Mouse (Mus musculus) hindbrain, embryonic 16.5 days (tissue): ENCODE data around the gene Limk1. TPM values are rescaled to one million over a fixed set of nuclear protein-coding genes. Genes with fewer than 3 reads are reported as not detected.

ENCODE experiments used
- ATAC-seq: fragments of 200-750 bp; cut with Nextera tagmentation; 2 replicates; pipeline ENCODE4 v1.8.0; 2017; ENCODE audit warnings: moderate TSS enrichment, moderate library complexity
- H3K27ac ChIP-seq: fragments of 300-500 bp; sonication (generic); 2 replicates; pipeline ENCODE4 v1.5.1; 2014; ENCODE audit warnings: low read depth, mild to moderate bottlenecking, control low read depth, low read length, moderate library complexity
- H3K27me3 ChIP-seq: fragments of 300-500 bp; sonication (generic); replicated peaks from 2 replicates; pipeline ENCODE4 v1.6.1; 2014; ENCODE audit warnings: low read length; ENCODE audit not compliant: control insufficient read depth, insufficient read depth
- H3K36me3 ChIP-seq: fragments of 300-500 bp; sonication (generic); 2 replicates; pipeline ENCODE4 v1.6.1; 2014; ENCODE audit warnings: mild to moderate bottlenecking, low read length, moderate library complexity, mixed read lengths; ENCODE audit not compliant: control insufficient read depth, insufficient read depth
- H3K4me1 ChIP-seq: fragments of 300-500 bp; sonication (generic); 2 replicates; pipeline ENCODE4 v1.6.1; 2014; ENCODE audit warnings: low read depth, low read length; ENCODE audit not compliant: control insufficient read depth, insufficient read depth
- H3K4me2 ChIP-seq: fragments of 300-500 bp; sonication (generic); 2 replicates; pipeline ENCODE4 v1.6.1; 2014; ENCODE audit warnings: mild to moderate bottlenecking, low read length, control low read depth, moderate library complexity
- H3K4me3 ChIP-seq: fragments of 300-500 bp; sonication (generic); 2 replicates; pipeline ENCODE4 v1.5.1; 2014; ENCODE audit warnings: mild to moderate bottlenecking, low read length, control low read depth, moderate library complexity
- H3K9ac ChIP-seq: fragments of 300-500 bp; sonication (generic); 2 replicates; pipeline ENCODE4 v1.6.1; 2014; ENCODE audit warnings: low read depth, mild to moderate bottlenecking, control low read depth, low read length, moderate library complexity
- H3K9me3 ChIP-seq: fragments of 300-500 bp; sonication (generic); 2 replicates; pipeline ENCODE4 v1.6.1; 2014; ENCODE audit warnings: mild to moderate bottlenecking, low read length, moderate library complexity; ENCODE audit not compliant: control insufficient read depth
- WGBS: fragments of 180-500 bp; shearing (Covaris S2); extraction: QIAGEN DNeasy Blood & Tissue Kit; methylation state at CpG from one replicate; pipeline ENCODE4 v1.1.7; 2014; 5-methylcytosine and 5-hydroxymethylcytosine counted together
- polyA plus RNA-seq: library from polyadenylated mRNA; unstranded; fragments of >200 nt; fragmentation: Nextera tagmentation; extraction: Ambion mirVana; gene quantifications from 2 replicates; pipeline ENCODE4 v1.2.1, GENCODE M21; 2015

The Limk1 gene
- 22.0 and 22.1 TPM in 2 replicates for polyA plus RNA-seq

DNA sequence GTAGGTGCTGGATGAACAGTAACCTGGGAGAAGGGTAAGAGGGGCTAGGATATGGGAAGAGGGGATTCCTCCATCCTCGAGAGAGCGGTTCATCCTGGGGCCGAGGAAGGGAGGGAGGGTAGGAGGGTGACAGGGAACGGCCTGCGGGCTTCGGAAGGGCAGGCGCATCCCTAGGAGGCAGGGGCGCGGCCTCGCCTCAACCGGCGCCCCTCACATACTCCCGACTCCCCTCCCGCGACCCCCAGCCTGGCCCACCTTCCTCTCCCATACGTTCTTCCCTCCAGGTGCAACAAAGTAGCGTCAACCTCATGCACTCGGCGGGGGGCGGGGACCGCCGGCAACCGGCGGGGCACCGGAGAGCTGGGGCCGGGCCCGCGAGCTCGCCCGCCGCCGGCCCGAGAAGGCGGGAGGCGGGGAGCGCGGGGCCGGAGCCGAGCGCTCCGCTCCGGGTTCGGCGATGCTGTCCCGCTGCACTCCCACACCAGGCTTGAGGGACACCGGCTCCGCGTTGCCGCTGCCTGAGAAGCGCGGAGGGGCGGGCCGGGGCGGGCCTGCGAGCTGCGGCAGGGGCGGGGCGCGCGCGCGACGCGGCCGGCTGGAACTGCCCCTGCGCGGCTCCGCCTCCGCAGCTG, at the start of gene Limk1:
TSS of gene Limk1 (minus strand) at position 513 of the 632 bp plus-strand sequence.
- Histone ChIP-seq H3K4me3 (peak within 1 kb of the TSS; percentile 94), H3K36me3 (0 out of 2 replicates have a peak, but pooled peaks cover 2% of the 10 kb centered on the region), H3K4me1 (peaks cover 10% of the 10 kb centered on the region), H3K27me3 (no peaks in the 10 kb centered on the region), H3K9ac (peak within 1 kb of the TSS; percentile 97), H3K27ac (peak within 1 kb of the TSS; percentile 87), H3K4me2 (peak within 1 kb of the TSS; percentile 65), H3K9me3 (no peaks in the 10 kb centered on the region)
- ATAC-seq: peak; percentile 0; the same call in 1 of the 2 replicates
- under 1% methylated on average over 49 of the region's 69 CpGs for WGBS

DNA sequence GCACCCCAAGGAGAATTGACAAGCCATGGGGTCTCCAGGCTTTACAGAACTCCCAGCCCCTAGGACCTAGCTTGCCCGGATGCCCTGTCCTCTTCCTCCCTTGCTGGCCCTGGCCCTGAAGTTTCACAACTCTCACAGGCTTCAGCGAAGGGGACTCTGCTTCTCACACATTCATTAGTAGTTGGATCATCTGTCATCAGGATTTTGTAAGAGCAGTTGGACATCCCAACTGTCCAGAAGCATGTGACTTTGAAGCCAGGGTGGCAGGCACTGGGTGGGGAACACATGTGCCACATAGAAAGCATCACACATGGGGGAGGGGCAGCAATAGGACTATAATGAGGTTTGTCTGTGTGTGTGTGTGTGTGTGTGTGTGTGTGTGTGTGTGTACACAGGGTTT, 46.5 kb upstream of the Limk1 start:
- no peaks in the 10 kb centered on the region for H3K9me3 ChIP-seq
- no peaks in the 10 kb centered on the region for H3K27me3 ChIP-seq
- no peaks in the 10 kb centered on the region for H3K4me1 ChIP-seq
- no peak overlapping the region for H3K9ac ChIP-seq
- no peak overlapping the region for H3K4me3 ChIP-seq
- H3K4me2 ChIP-seq: no peak overlapping the region
- no peak for ATAC-seq
- H3K36me3 ChIP-seq: no peaks in the 10 kb centered on the region
- no peak overlapping the region for H3K27ac ChIP-seq
- 91% methylated on average over 2 of the region's 2 CpGs for WGBS

- 67% methylated on average over 5 of the region's 5 CpGs for WGBS
- no peaks in the 10 kb centered on the region for H3K36me3 ChIP-seq
- no peak overlapping the region for H3K4me3 ChIP-seq
- H3K4me2 ChIP-seq: no peak overlapping the region
- H3K9ac ChIP-seq: no peak overlapping the region
- no peaks in the 10 kb centered on the region for H3K9me3 ChIP-seq
- no peaks in the 10 kb centered on the region for H3K27me3 ChIP-seq
- no peak for ATAC-seq
- no peak overlapping the region for H3K27ac ChIP-seq
- H3K4me1 ChIP-seq: no peaks in the 10 kb centered on the region
Measured at GRCm38 (mm10) chr5:134734072-134734471, 45.7 kb upstream of the Limk1 start.

DNA sequence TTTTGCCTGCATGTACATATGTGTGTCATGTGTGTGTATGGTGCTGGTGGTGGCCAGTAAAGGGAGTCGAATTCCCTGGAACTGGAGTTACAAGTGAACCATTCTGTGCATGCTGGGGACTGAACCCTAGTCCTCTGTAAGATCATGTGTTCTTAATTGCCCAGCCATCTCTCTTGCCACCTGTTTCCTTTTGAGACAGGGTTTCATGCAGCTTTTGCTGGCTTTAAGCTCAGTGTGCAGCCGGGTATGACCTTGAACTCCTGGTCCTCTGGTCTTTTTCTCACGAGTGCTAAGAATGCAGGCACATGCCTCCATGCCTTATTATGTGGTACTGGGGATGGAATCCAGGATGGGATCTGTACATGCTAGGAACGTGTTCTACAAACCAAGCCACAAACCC, 44.8 kb upstream of the Limk1 start:
- Histone ChIP-seq H3K4me2 (no peak overlapping the region), H3K9me3 (no peaks in the 10 kb centered on the region), H3K27me3 (no peaks in the 10 kb centered on the region), H3K4me3 (no peak overlapping the region), H3K9ac (no peak overlapping the region), H3K27ac (no peak overlapping the region), H3K4me1 (no peaks in the 10 kb centered on the region), H3K36me3 (no peaks in the 10 kb centered on the region)
- WGBS: 75% methylated on average over 4 of the region's 4 CpGs
- no peak for ATAC-seq

DNA sequence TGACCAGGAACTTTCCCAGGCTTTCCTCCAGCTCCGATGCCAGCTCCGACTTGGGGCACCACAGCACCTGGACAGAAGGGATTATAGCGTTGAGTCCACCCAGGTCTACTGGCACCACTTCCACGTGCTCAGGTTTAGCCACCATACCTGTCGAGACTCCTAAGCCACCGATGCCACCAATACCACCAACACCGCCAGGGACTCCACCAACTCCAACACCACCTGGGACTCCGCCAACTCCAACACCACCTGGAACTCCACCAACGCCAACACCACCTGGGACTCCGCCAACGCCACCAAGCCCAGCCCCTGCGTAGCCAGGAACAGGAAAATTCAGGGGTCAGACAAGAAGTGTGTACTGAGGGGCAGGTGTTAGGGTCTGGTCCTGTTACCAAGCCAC, 40.7 kb upstream of the Limk1 start:
- H3K27me3 ChIP-seq: no peaks in the 10 kb centered on the region
- 93% methylated on average over 12 of the region's 12 CpGs for WGBS
- H3K4me2 ChIP-seq: no peak overlapping the region
- no peak overlapping the region for H3K4me3 ChIP-seq
- H3K27ac ChIP-seq: no peak overlapping the region
- H3K9ac ChIP-seq: no peak overlapping the region
- H3K9me3 ChIP-seq: no peaks in the 10 kb centered on the region
- no peaks in the 10 kb centered on the region for H3K4me1 ChIP-seq
- ATAC-seq: no peak
- H3K36me3 ChIP-seq: no peaks in the 10 kb centered on the region

GRCm38 (mm10) chr5:134728535-134728934, 40.1 kb upstream of the Limk1 start:
- no peak overlapping the region for H3K4me2 ChIP-seq
- H3K4me3 ChIP-seq: no peak overlapping the region
- no peaks in the 10 kb centered on the region for H3K27me3 ChIP-seq
- ATAC-seq: no peak
- H3K4me1 ChIP-seq: no peaks in the 10 kb centered on the region
- no peak overlapping the region for H3K27ac ChIP-seq
- WGBS: 89% methylated on average over 3 of the region's 3 CpGs
- H3K36me3 ChIP-seq: no peaks in the 10 kb centered on the region
- no peaks in the 10 kb centered on the region for H3K9me3 ChIP-seq
- no peak overlapping the region for H3K9ac ChIP-seq

- no peak overlapping the region for H3K27ac ChIP-seq
- ATAC-seq: no peak
- 90% methylated on average over 8 of the region's 8 CpGs for WGBS
Measured at GRCm38 (mm10) chr5:134727001-134727639, 38.7 kb upstream of the Limk1 start.

GRCm38 (mm10) chr5:134725299-134725698, 36.9 kb upstream of the Limk1 start:
- H3K27ac ChIP-seq: no peak overlapping the region
- no peak for ATAC-seq
- H3K27me3 ChIP-seq: no peaks in the 10 kb centered on the region
- H3K4me1 ChIP-seq: no peaks in the 10 kb centered on the region
- no peaks in the 10 kb centered on the region for H3K9me3 ChIP-seq
- no peaks in the 10 kb centered on the region for H3K36me3 ChIP-seq
- no peak overlapping the region for H3K4me3 ChIP-seq
- no peak overlapping the region for H3K9ac ChIP-seq
- H3K4me2 ChIP-seq: no peak overlapping the region
- WGBS: 70% methylated on average over 4 of the region's 4 CpGs

More at GRCm38 (mm10) chr5:134727001-134727639, 38.7 kb upstream of the Limk1 start:
- Histone ChIP-seq H3K4me1 (no peaks in the 10 kb centered on the region), H3K4me3 (no peak overlapping the region), H3K9ac (no peak overlapping the region), H3K9me3 (no peaks in the 10 kb centered on the region), H3K27me3 (no peaks in the 10 kb centered on the region), H3K4me2 (no peak overlapping the region), H3K36me3 (no peaks in the 10 kb centered on the region)

DNA sequence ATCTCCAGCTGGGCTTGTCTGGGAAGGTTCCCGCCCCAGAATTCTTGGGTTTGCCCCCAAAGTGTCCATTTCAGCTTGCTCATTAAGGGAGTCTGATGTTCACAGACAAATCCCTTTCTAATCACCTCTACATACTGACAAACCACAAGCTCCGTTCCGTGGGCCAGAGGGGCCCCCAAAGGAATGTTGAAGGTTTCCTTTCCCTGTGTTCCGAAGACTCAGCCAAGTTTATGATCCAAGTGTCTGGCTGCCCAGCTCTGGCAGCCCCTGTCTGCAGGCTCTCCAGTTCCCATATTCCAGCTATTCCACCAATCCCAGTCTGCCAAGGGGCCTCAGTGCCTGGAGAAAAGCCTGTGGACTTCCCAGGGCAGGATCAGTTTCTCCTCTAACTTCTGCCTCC, 31.7 kb upstream of the Limk1 start:
- Histone ChIP-seq H3K9me3 (no peaks in the 10 kb centered on the region), H3K4me2 (no peak overlapping the region), H3K9ac (no peak overlapping the region), H3K36me3 (no peaks in the 10 kb centered on the region), H3K4me3 (no peak overlapping the region), H3K4me1 (no peaks in the 10 kb centered on the region), H3K27me3 (no peaks in the 10 kb centered on the region), H3K27ac (no peak overlapping the region)
- no peak for ATAC-seq
- WGBS: 81% methylated on average over 4 of the region's 4 CpGs
